Mouse (Mus musculus): Measurements from ENCODE around the gene Eef1akmt2. TPM values are rescaled to one million over a fixed set of nuclear protein-coding genes. Genes with fewer than 3 reads are reported as not detected.

Gene Eef1akmt2
- total and polyA plus RNA-seq, 2 experiments: 3.4 to 21.8 TPM

DNA sequence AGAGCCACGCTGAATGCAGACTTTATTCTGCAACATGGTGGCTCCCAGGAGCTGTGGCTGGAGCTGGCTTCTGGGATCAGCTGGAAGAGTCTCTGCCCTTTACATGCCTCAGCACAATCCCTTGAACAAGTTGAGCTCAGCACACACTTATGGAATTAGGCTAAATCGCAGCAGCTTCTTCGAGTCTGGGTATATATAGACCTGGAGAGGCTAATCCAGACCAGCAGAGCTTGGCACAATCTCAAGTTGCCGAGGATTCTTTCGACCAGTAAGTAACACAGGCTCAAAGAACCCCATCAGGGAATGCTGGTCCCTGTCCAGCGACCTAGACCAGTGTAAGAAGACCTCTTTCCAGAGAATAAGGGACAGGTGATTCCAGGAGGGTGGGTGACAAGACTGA is 70.6 kb downstream of the Eef1akmt2 start:
- TF ChIP-seq CTCF (IDR thresholded peaks at IDR 0.05; ENCODE audit: low read depth, low read length) (no peak), POLR2A (IDR thresholded peaks at IDR 0.05; ENCODE audit: extremely low read depth, insufficient read depth, low read length) (no peak)
- peaks cover 3% of the 10 kb centered on the region; the same call in 1 of the 2 replicates for H3K79me2 ChIP-seq (ENCODE audit: control insufficient read depth, insufficient read depth, low read length)
- H3K27me3 ChIP-seq (ENCODE audit: control insufficient read depth, insufficient read depth, low read length): no peaks in the 10 kb centered on the region
- H3K27ac ChIP-seq (replicated peaks; ENCODE audit: insufficient read depth, low read depth, low read length): no peak overlapping the region
- 80% methylated on average over 6 of the region's 6 CpGs for WGBS
- H3K4me1 ChIP-seq (ENCODE audit: control insufficient read depth, insufficient read depth, low read length): peaks cover 38% of the 10 kb centered on the region
- no peak for DNase-seq (ENCODE audit: extremely low read depth, low read depth, low spot score)
- H3K36me3 ChIP-seq (ENCODE audit: control insufficient read depth, insufficient read depth, low read length): no peaks in the 10 kb centered on the region
- no peak overlapping the region for H3K4me3 ChIP-seq (ENCODE audit: insufficient read depth, low read depth, low read length)
- H3K9ac ChIP-seq (ENCODE audit: low read depth, low read length): no peak overlapping the region

DNA sequence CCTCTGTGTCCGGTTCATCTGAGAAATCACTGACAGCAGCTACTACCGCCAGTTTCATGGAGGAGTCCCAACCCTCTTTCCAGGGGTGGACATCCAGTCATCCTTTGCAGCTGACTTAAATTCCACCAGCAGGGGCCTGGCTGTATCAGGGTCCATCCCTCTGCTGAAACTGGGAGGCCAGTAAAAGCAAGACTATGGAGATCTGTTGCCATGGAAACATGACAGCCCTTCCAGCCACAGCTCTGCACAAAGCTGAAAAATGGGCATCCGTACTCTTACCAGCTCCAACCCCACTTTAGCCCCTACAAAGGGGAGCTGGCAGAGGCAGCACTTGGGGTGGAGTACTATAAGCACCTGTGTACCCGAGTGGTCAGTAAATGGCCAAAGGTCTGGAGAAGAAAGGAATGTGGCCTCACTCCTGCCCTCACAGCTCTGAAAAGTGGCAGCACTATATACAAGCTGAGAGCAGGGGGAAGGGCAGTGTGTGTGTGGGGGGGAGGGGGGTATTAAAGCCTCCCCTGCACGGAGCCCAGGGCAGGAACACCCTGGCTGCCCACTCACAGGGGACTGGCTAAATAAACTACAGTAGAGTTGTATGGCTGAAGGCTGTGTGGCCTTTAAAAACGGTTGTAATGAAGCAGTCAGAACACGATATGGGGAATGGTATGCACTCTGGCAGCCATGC is 71.2 kb downstream of the Eef1akmt2 start:
- TF ChIP-seq CTCF (IDR thresholded peaks at IDR 0.05; ENCODE audit: low read depth, low read length) (no peak), POLR2A (IDR thresholded peaks at IDR 0.05; ENCODE audit: extremely low read depth, insufficient read depth, low read length) (no peak)
- H3K27me3 ChIP-seq (ENCODE audit: control insufficient read depth, insufficient read depth, low read length): no peaks in the 10 kb centered on the region
- 57% methylated on average over 7 of the region's 7 CpGs for WGBS
- no peak overlapping the region for H3K9ac ChIP-seq (ENCODE audit: low read depth, low read length)
- peak overlapping the region; percentile 27; the same call in 1 of the 2 replicates for H3K27ac ChIP-seq (replicated peaks; ENCODE audit: insufficient read depth, low read depth, low read length)
- peaks cover 3% of the 10 kb centered on the region; the same call in 1 of the 2 replicates for H3K79me2 ChIP-seq (ENCODE audit: control insufficient read depth, insufficient read depth, low read length)
- H3K4me3 ChIP-seq (ENCODE audit: insufficient read depth, low read depth, low read length): no peak overlapping the region
- H3K4me1 ChIP-seq (ENCODE audit: control insufficient read depth, insufficient read depth, low read length): peaks cover 39% of the 10 kb centered on the region
- no peak for DNase-seq (ENCODE audit: extremely low read depth, low read depth, low spot score)
- H3K36me3 ChIP-seq (ENCODE audit: control insufficient read depth, insufficient read depth, low read length): no peaks in the 10 kb centered on the region

DNA sequence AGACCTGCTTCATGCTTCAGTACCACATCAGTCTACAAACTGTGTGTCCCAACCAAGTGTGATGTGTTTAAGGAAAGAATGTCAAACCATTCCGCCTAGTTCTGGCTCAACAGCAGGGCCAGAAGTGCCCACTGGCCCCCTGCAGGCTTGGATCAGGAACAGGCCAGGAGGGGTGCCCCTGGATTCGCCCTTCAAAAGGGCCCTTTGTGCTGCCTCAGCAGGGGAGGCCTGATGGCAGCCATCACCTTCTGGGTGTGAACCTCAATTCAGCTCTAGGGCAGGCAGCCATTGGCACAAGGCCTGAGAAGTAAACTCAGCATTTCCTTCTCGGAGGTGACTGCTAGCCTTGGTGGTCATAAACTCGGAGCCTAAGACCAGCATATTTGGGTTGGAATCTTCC is 71.9 kb downstream of the Eef1akmt2 start:
- Histone ChIP-seq H3K9ac (ENCODE audit: low read depth, low read length) (no peak overlapping the region), H3K27ac (replicated peaks; ENCODE audit: insufficient read depth, low read depth, low read length) (peak overlapping the region; percentile 70), H3K36me3 (ENCODE audit: control insufficient read depth, insufficient read depth, low read length) (no peaks in the 10 kb centered on the region), H3K79me2 (ENCODE audit: control insufficient read depth, insufficient read depth, low read length) (peaks cover 3% of the 10 kb centered on the region; the same call in 1 of the 2 replicates), H3K4me1 (ENCODE audit: control insufficient read depth, insufficient read depth, low read length) (peaks cover 43% of the 10 kb centered on the region), H3K27me3 (ENCODE audit: control insufficient read depth, insufficient read depth, low read length) (no peaks in the 10 kb centered on the region), H3K4me3 (ENCODE audit: insufficient read depth, low read depth, low read length) (no peak overlapping the region)
- DNase-seq (ENCODE audit: extremely low read depth, low read depth, low spot score): no peak
- TF ChIP-seq CTCF (IDR thresholded peaks at IDR 0.05; ENCODE audit: low read depth, low read length) (0 out of 2 replicates have a peak, but pooled peaks have one; percentile 13), POLR2A (IDR thresholded peaks at IDR 0.05; ENCODE audit: extremely low read depth, insufficient read depth, low read length) (no peak)
- WGBS: 75% methylated on average over 4 of the region's 4 CpGs

DNA sequence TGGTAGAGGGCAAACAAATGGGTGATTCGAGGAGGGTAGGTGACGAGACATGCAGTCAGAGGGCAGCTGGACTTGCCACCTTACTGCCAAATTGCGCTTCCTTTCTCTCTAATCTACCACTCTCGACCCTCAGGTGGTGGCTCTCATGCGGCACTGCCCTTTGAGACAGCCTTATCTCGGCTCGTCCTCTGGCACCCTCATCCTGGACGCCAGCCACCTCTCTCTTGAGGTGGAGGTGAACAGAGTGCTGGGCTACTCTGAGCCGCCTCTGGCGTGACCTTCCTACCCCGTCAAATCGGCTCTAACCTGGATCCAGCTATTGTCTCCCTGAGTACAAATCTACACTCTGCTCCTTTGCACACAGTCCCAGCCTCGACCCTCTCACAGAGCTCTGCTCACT is 73.8 kb downstream of the Eef1akmt2 start:
- Histone ChIP-seq H3K4me1 (ENCODE audit: control insufficient read depth, insufficient read depth, low read length) (peaks cover 41% of the 10 kb centered on the region), H3K4me3 (ENCODE audit: insufficient read depth, low read depth, low read length) (no peak overlapping the region), H3K27me3 (ENCODE audit: control insufficient read depth, insufficient read depth, low read length) (no peaks in the 10 kb centered on the region), H3K79me2 (ENCODE audit: control insufficient read depth, insufficient read depth, low read length) (peaks cover 3% of the 10 kb centered on the region; the same call in 1 of the 2 replicates), H3K27ac (replicated peaks; ENCODE audit: insufficient read depth, low read depth, low read length) (0 out of 2 replicates have a peak overlapping the region, but pooled peaks have one; percentile 96), H3K9ac (ENCODE audit: low read depth, low read length) (no peak overlapping the region), H3K36me3 (ENCODE audit: control insufficient read depth, insufficient read depth, low read length) (no peaks in the 10 kb centered on the region)
- TF ChIP-seq POLR2A (IDR thresholded peaks at IDR 0.05; ENCODE audit: extremely low read depth, insufficient read depth, low read length): no peak
- DNase-seq (ENCODE audit: extremely low read depth, low read depth, low spot score): peak; percentile 71
- 33% methylated on average over 13 of the region's 13 CpGs for WGBS

DNA sequence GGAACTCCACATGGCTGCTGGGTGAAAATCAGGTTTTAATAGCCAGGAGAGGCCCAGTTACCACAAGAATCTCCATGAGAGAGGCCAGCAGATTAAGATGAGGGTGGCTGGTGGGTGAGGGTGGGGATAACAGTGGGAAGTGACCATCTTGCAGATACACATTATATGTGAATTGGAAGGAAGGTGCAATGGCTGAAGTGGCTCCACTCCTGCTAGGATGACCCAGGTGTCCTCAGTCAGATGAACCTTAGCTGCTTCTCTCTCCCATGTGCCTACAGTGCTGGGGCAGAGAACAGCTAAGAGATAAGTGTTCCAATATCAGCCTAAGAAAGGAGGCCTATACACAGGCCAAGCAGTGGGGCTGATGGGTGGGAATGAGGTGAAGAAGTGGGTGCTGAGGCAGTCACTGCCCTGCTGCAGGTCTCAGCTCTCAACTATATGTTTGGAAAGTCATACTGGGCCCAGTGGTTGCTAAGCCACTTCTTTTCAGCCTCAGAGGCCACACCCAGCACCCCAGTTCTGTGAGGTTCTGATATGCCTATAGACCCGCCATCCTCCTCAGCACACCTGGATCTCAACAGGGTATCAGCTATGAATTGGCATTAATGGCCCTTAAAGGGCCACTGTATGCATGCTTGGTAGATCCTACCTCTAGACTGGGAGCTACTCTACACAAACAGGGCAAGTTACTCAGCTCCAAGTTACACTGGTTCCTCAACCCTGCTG is 74.6 kb downstream of the Eef1akmt2 start:
- H3K4me1 ChIP-seq (ENCODE audit: control insufficient read depth, insufficient read depth, low read length): peaks cover 38% of the 10 kb centered on the region
- H3K27ac ChIP-seq (replicated peaks; ENCODE audit: insufficient read depth, low read depth, low read length): peak overlapping the region; percentile 96
- WGBS: 100% methylated on average over 1 of the region's 1 CpGs
- H3K79me2 ChIP-seq (ENCODE audit: control insufficient read depth, insufficient read depth, low read length): peaks cover 5% of the 10 kb centered on the region; the same call in 1 of the 2 replicates
- DNase-seq (ENCODE audit: extremely low read depth, low read depth, low spot score): no peak
- H3K27me3 ChIP-seq (ENCODE audit: control insufficient read depth, insufficient read depth, low read length): no peaks in the 10 kb centered on the region
- H3K36me3 ChIP-seq (ENCODE audit: control insufficient read depth, insufficient read depth, low read length): no peaks in the 10 kb centered on the region
- H3K4me3 ChIP-seq (ENCODE audit: insufficient read depth, low read depth, low read length): no peak overlapping the region
- TF ChIP-seq POLR2A (IDR thresholded peaks at IDR 0.05; ENCODE audit: extremely low read depth, insufficient read depth, low read length): no peak
- TF ChIP-seq CTCF (IDR thresholded peaks at IDR 0.05; ENCODE audit: low read depth, low read length): no peak
- no peak overlapping the region for H3K9ac ChIP-seq (ENCODE audit: low read depth, low read length)

Other genes starting within 250 kb of the Eef1akmt2 start
- gene Lhpp, start 242.0 kb downstream of the Eef1akmt2 start, total RNA-seq (2014; rRNA removed): 55.4 and 60.2 TPM in 2 replicates
- gene Lhpp, start 242.0 kb downstream of the Eef1akmt2 start, polyA plus RNA-seq (2012; rRNA removed): 137 and 166 TPM in 2 replicates
- gene Fam53b, start 38.8 kb downstream of the Eef1akmt2 start, total RNA-seq (2014; rRNA removed): 4.3 and 7.6 TPM in 2 replicates
- 9.1 and 9.9 TPM in 2 replicates for gene Fam53b, start 38.8 kb downstream of the Eef1akmt2 start, polyA plus RNA-seq (2012; rRNA removed)
- 23.7 and 26.0 TPM in 2 replicates for gene Abraxas2, start 6.6 kb upstream of the Eef1akmt2 start, total RNA-seq (2014; rRNA removed)
- gene Abraxas2, start 6.6 kb upstream of the Eef1akmt2 start, polyA plus RNA-seq (2012; rRNA removed): 7.9 and 8.5 TPM in 2 replicates
- 41.1 and 42.4 TPM in 2 replicates for gene Zranb1, start 78.5 kb upstream of the Eef1akmt2 start, total RNA-seq (2014; rRNA removed)
- 8.1 and 9.8 TPM in 2 replicates for gene Zranb1, start 78.5 kb upstream of the Eef1akmt2 start, polyA plus RNA-seq (2012; rRNA removed)

All from liver, adult 2 months (tissue).